Mouse (Mus musculus): Measurements from ENCODE around the gene Wbp4. TPM values are rescaled to one million over a fixed set of nuclear protein-coding genes. Genes with fewer than 3 reads are reported as not detected.
"Not testable (repeated sequence)": the region's sequence is repeated elsewhere in the genome, so short reads cannot be mapped to it uniquely, and the experiment has no call there.

Wbp4 gene
- 48.5 and 49.5 TPM in 2 replicates for polyA plus RNA-seq (2015; fragmentation: Nextera tagmentation; extraction: Ambion mirVana)

- Histone ChIP-seq H3K4me2 (replicated peaks) (peak within 1 kb of the TSS; percentile 73), H3K27me3 (no peaks in the 10 kb centered on the region), H3K4me1 (peaks cover 35% of the 10 kb centered on the region), H3K9ac (peak within 1 kb of the TSS; percentile 98), H3K27ac (peak within 1 kb of the TSS; percentile 99), H3K36me3 (peaks cover 17% of the 10 kb centered on the region), H3K4me3 (peak within 1 kb of the TSS; percentile 89), H3K9me3 (no peaks in the 10 kb centered on the region)
- peak; percentile 94 for ATAC-seq (ENCODE audit: low FRiP score, low read depth)
- under 1% methylated on average over 82 of the region's 86 CpGs for WGBS
Measured at GRCm38 (mm10) chr14:79481339-79482151, at the start of gene Wbp4. Gene Wbp4 (minus strand): TSS chr14:79481520.

GRCm38 (mm10) chr14:79530761-79531160, 49.4 kb upstream of the Wbp4 start:
- no peak overlapping the region for H3K27ac ChIP-seq
- no peak for ATAC-seq (ENCODE audit: low FRiP score, low read depth)
- H3K4me3 ChIP-seq = no peak overlapping the region
- H3K36me3 ChIP-seq = no peaks in the 10 kb centered on the region
- WGBS = 89% methylated on average over 6 of the region's 6 CpGs
- H3K4me2 ChIP-seq (replicated peaks) = no peak overlapping the region
- no peak overlapping the region for H3K9ac ChIP-seq
- H3K27me3 ChIP-seq = no peaks in the 10 kb centered on the region
- no peaks in the 10 kb centered on the region for H3K4me1 ChIP-seq
- no peaks in the 10 kb centered on the region for H3K9me3 ChIP-seq

GRCm38 (mm10) chr14:79529581-79530554, 48.5 kb upstream of the Wbp4 start:
- no peaks in the 10 kb centered on the region for H3K36me3 ChIP-seq
- no peaks in the 10 kb centered on the region for H3K4me1 ChIP-seq
- H3K9me3 ChIP-seq = no peaks in the 10 kb centered on the region
- H3K27me3 ChIP-seq = no peaks in the 10 kb centered on the region
- H3K4me3 ChIP-seq = no peak overlapping the region
- 78% methylated on average over 10 of the region's 10 CpGs for WGBS
- H3K4me2 ChIP-seq (replicated peaks) = no peak overlapping the region
- no peak overlapping the region for H3K27ac ChIP-seq
- no peak for ATAC-seq (ENCODE audit: low FRiP score, low read depth)
- H3K9ac ChIP-seq = no peak overlapping the region

- WGBS = 32% methylated on average over 6 of the region's 6 CpGs
- H3K27ac ChIP-seq = no peak overlapping the region
- H3K4me2 ChIP-seq (replicated peaks) = no peak overlapping the region
- no peak overlapping the region for H3K4me3 ChIP-seq
- no peaks in the 10 kb centered on the region for H3K36me3 ChIP-seq
- no peaks in the 10 kb centered on the region for H3K27me3 ChIP-seq
- ATAC-seq (ENCODE audit: low FRiP score, low read depth) = peak; percentile 57
- no peaks in the 10 kb centered on the region for H3K9me3 ChIP-seq
- H3K4me1 ChIP-seq = peaks cover 3% of the 10 kb centered on the region; the same call in 1 of the 2 replicates
- H3K9ac ChIP-seq = no peak overlapping the region
Measured at GRCm38 (mm10) chr14:79527704-79528103, 46.4 kb upstream of the Wbp4 start.

- not testable (repeated sequence) for ATAC-seq (ENCODE audit: low FRiP score, low read depth)
- 87% methylated on average over 12 of the region's 12 CpGs for WGBS
Measured at GRCm38 (mm10) chr14:79526106-79526505, 44.8 kb upstream of the Wbp4 start.

GRCm38 (mm10) chr14:79522387-79522786, 41.1 kb upstream of the Wbp4 start:
- no peaks in the 10 kb centered on the region for H3K27me3 ChIP-seq
- peaks cover 14% of the 10 kb centered on the region for H3K4me1 ChIP-seq
- 84% methylated on average over 9 of the region's 9 CpGs for WGBS
- H3K4me2 ChIP-seq (replicated peaks) = no peak overlapping the region
- H3K27ac ChIP-seq = no peak overlapping the region
- H3K4me3 ChIP-seq = no peak overlapping the region
- no peaks in the 10 kb centered on the region for H3K9me3 ChIP-seq
- ATAC-seq (ENCODE audit: low FRiP score, low read depth) = no peak
- H3K36me3 ChIP-seq = no peaks in the 10 kb centered on the region
- no peak overlapping the region for H3K9ac ChIP-seq

More at GRCm38 (mm10) chr14:79526106-79526505, 44.8 kb upstream of the Wbp4 start:
- H3K27ac ChIP-seq; H3K27me3 ChIP-seq; H3K4me2 ChIP-seq (replicated peaks); H3K9ac ChIP-seq; H3K36me3 ChIP-seq; H3K9me3 ChIP-seq; H3K4me3 ChIP-seq; H3K4me1 ChIP-seq: not testable (repeated sequence)

GRCm38 (mm10) chr14:79521471-79522117, 40.3 kb upstream of the Wbp4 start:
- H3K4me2 ChIP-seq (replicated peaks) = no peak overlapping the region
- 60% methylated on average over 6 of the region's 6 CpGs for WGBS

GRCm38 (mm10) chr14:79521056-79521455, 39.7 kb upstream of the Wbp4 start:
- Histone ChIP-seq H3K36me3 (no peaks in the 10 kb centered on the region), H3K9me3 (no peaks in the 10 kb centered on the region), H3K4me1 (peaks cover 14% of the 10 kb centered on the region), H3K27ac (no peak overlapping the region), H3K4me2 (replicated peaks) (no peak overlapping the region), H3K4me3 (no peak overlapping the region), H3K27me3 (no peaks in the 10 kb centered on the region), H3K9ac (no peak overlapping the region)
- WGBS = 76% methylated on average over 1 of the region's 1 CpGs
- ATAC-seq (ENCODE audit: low FRiP score, low read depth) = no peak

More at GRCm38 (mm10) chr14:79521471-79522117, 40.3 kb upstream of the Wbp4 start:
- Histone ChIP-seq H3K9me3 (no peaks in the 10 kb centered on the region), H3K36me3 (no peaks in the 10 kb centered on the region), H3K27me3 (no peaks in the 10 kb centered on the region), H3K4me1 (peaks cover 14% of the 10 kb centered on the region), H3K4me3 (no peak overlapping the region), H3K27ac (no peak overlapping the region), H3K9ac (no peak overlapping the region)
- no peak for ATAC-seq (ENCODE audit: low FRiP score, low read depth)

- Histone ChIP-seq H3K4me1 (peaks cover 16% of the 10 kb centered on the region), H3K9me3 (no peaks in the 10 kb centered on the region), H3K27ac (no peak overlapping the region), H3K4me3 (no peak overlapping the region), H3K27me3 (no peaks in the 10 kb centered on the region), H3K4me2 (replicated peaks) (no peak overlapping the region), H3K36me3 (no peaks in the 10 kb centered on the region), H3K9ac (no peak overlapping the region)
- ATAC-seq (ENCODE audit: low FRiP score, low read depth) = no peak
Measured at GRCm38 (mm10) chr14:79520612-79521011, 39.3 kb upstream of the Wbp4 start.

GRCm38 (mm10) chr14:79519663-79519975, 38.3 kb upstream of the Wbp4 start:
- 21% methylated on average over 1 of the region's 1 CpGs for WGBS
- no peak overlapping the region for H3K27ac ChIP-seq
- no peaks in the 10 kb centered on the region for H3K27me3 ChIP-seq
- no peaks in the 10 kb centered on the region for H3K36me3 ChIP-seq
- no peaks in the 10 kb centered on the region for H3K9me3 ChIP-seq
- H3K4me2 ChIP-seq (replicated peaks) = no peak overlapping the region
- H3K4me1 ChIP-seq = peaks cover 20% of the 10 kb centered on the region
- ATAC-seq (ENCODE audit: low FRiP score, low read depth) = no peak
- H3K9ac ChIP-seq = no peak overlapping the region
- H3K4me3 ChIP-seq = no peak overlapping the region

- no peaks in the 10 kb centered on the region for H3K9me3 ChIP-seq
Measured at GRCm38 (mm10) chr14:79518761-79519662, 37.7 kb upstream of the Wbp4 start.

More at GRCm38 (mm10) chr14:79518761-79519662, 37.7 kb upstream of the Wbp4 start:
- H3K27me3 ChIP-seq = no peaks in the 10 kb centered on the region
- no peak for ATAC-seq (ENCODE audit: low FRiP score, low read depth)
- WGBS = 62% methylated on average over 19 of the region's 19 CpGs
- no peak overlapping the region for H3K4me2 ChIP-seq (replicated peaks)
- H3K4me3 ChIP-seq = no peak overlapping the region
- no peak overlapping the region for H3K9ac ChIP-seq
- H3K4me1 ChIP-seq = peaks cover 17% of the 10 kb centered on the region
- H3K27ac ChIP-seq = no peak overlapping the region
- no peaks in the 10 kb centered on the region for H3K36me3 ChIP-seq
